Mouse (Mus musculus): ENCODE measurements around the gene Zfyve28. TPM values are rescaled to one million over a fixed set of nuclear protein-coding genes. Genes with fewer than 3 reads are reported as not detected.

Zfyve28 gene
- polyA plus RNA-seq, 1 experiment from 2014 or later = 0.29 TPM

- peaks cover 23% of the 10 kb centered on the region for H3K4me1 ChIP-seq (replicated peaks; ENCODE audit: control insufficient read depth, insufficient read depth)
- H3K27me3 ChIP-seq (ENCODE audit: control insufficient read depth, insufficient read depth, low read length) = no peaks in the 10 kb centered on the region
- no peak for DNase-seq (ENCODE audit: low spot score)
Observed at GRCm38 (mm10) chr5:34185051-34185580, 103.1 kb downstream of the Zfyve28 start.

DNA sequence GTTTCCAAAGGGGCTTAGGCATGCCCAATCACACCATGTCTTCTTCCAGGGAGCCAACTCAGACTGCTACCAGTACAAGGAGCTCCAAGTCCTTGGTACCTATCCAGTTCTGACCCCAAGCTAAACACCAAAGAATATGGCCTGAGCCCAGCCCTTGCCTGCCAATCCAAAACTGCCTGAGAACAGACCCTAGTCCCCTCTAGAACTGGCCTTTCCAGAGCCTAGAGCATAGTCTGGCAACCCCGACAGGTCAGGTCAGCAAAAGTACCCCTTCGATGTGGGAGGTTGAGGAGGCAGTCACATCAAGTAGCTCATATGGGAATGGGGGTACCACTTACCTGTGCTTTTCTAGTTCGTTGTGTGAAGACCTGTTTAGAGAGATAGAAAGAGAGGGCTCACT lies 104.3 kb downstream of the Zfyve28 start:
- Histone ChIP-seq H3K9me3 (ENCODE audit: control insufficient read depth, low read length) (no peaks in the 10 kb centered on the region), H3K4me3 (ENCODE audit: low read depth, low read length) (no peak overlapping the region), H3K27me3 (ENCODE audit: control insufficient read depth, insufficient read depth, low read length) (no peaks in the 10 kb centered on the region), H3K27ac (replicated peaks) (no peak overlapping the region), H3K36me3 (ENCODE audit: control insufficient read depth, insufficient read depth, low read length) (no peaks in the 10 kb centered on the region), H3K4me2 (replicated peaks; ENCODE audit: low read depth) (no peak overlapping the region), H3K9ac (ENCODE audit: low read length) (peak overlapping the region; percentile 13; the same call in 1 of the 2 replicates), H3K4me1 (replicated peaks; ENCODE audit: control insufficient read depth, insufficient read depth) (peaks cover 23% of the 10 kb centered on the region)
- ATAC-seq (ENCODE audit: low FRiP score, low TSS enrichment) = no peak
- 93% methylated on average over 3 of the region's 3 CpGs for WGBS
- DNase-seq (ENCODE audit: low spot score) = no peak
- no peak for TF ChIP-seq CTCF (IDR thresholded peaks at IDR 0.05; ENCODE audit: low read depth)
- no peak for TF ChIP-seq EP300 (optimal IDR thresholded peaks at IDR 0.05)

More at GRCm38 (mm10) chr5:34185051-34185580, 103.1 kb downstream of the Zfyve28 start:
- Histone ChIP-seq H3K9ac (ENCODE audit: low read length) (peak overlapping the region; percentile 23; the same call in 1 of the 2 replicates), H3K36me3 (ENCODE audit: control insufficient read depth, insufficient read depth, low read length) (no peaks in the 10 kb centered on the region), H3K9me3 (ENCODE audit: control insufficient read depth, low read length) (no peaks in the 10 kb centered on the region), H3K4me2 (replicated peaks; ENCODE audit: low read depth) (peak overlapping the region; percentile 79; the same call in 1 of the 2 replicates), H3K4me3 (ENCODE audit: low read depth, low read length) (no peak overlapping the region), H3K27ac (replicated peaks) (no peak overlapping the region)
- TF ChIP-seq EP300 (optimal IDR thresholded peaks at IDR 0.05) = no peak
- TF ChIP-seq CTCF (IDR thresholded peaks at IDR 0.05; ENCODE audit: low read depth) = no peak
- WGBS = 60% methylated on average over 1 of the region's 1 CpGs
- ATAC-seq (ENCODE audit: low FRiP score, low TSS enrichment) = no peak

GRCm38 (mm10) chr5:34183156-34183880 lies 104.9 kb downstream of the Zfyve28 start:
- no peak overlapping the region for H3K4me2 ChIP-seq (replicated peaks; ENCODE audit: low read depth)
- no peaks in the 10 kb centered on the region for H3K9me3 ChIP-seq (ENCODE audit: control insufficient read depth, low read length)
- no peaks in the 10 kb centered on the region for H3K36me3 ChIP-seq (ENCODE audit: control insufficient read depth, insufficient read depth, low read length)
- TF ChIP-seq EP300 (optimal IDR thresholded peaks at IDR 0.05) (no peak), CTCF (IDR thresholded peaks at IDR 0.05; ENCODE audit: low read depth) (no peak)
- no peak overlapping the region for H3K4me3 ChIP-seq (ENCODE audit: low read depth, low read length)
- peak; percentile 65 for DNase-seq (ENCODE audit: low spot score)
- peaks cover 21% of the 10 kb centered on the region for H3K4me1 ChIP-seq (replicated peaks; ENCODE audit: control insufficient read depth, insufficient read depth)
- H3K27ac ChIP-seq (replicated peaks) = peak overlapping the region; percentile 65
- ATAC-seq (ENCODE audit: low FRiP score, low TSS enrichment) = no peak
- H3K9ac ChIP-seq (ENCODE audit: low read length) = peak overlapping the region; percentile 13; the same call in 1 of the 2 replicates
- H3K27me3 ChIP-seq (ENCODE audit: control insufficient read depth, insufficient read depth, low read length) = no peaks in the 10 kb centered on the region
- WGBS = 53% methylated on average over 5 of the region's 5 CpGs

DNA sequence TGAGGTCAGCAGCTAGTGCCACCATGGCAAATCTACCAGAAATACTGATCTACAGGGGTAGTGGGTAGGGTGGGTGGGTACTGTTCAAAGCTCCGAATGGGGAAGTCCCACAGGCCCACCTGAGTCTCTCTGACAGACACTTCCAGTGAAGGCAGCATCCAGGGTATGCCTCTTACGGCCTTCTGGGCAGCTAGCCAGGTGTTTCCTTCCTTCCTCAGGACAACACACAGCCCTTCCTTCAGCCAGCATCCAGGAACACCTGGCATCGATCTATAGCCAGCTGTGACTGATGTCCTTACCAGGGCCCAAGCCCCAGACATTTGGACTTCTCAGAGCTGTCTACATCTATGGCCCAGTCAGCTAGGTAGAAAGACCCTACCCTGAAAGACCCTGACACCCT lies 105.8 kb downstream of the Zfyve28 start:
- Histone ChIP-seq H3K4me1 (replicated peaks; ENCODE audit: control insufficient read depth, insufficient read depth) (peaks cover 21% of the 10 kb centered on the region), H3K27ac (replicated peaks) (no peak overlapping the region), H3K9me3 (ENCODE audit: control insufficient read depth, low read length) (no peaks in the 10 kb centered on the region), H3K4me2 (replicated peaks; ENCODE audit: low read depth) (no peak overlapping the region), H3K36me3 (ENCODE audit: control insufficient read depth, insufficient read depth, low read length) (peaks cover 4% of the 10 kb centered on the region), H3K9ac (ENCODE audit: low read length) (no peak overlapping the region), H3K27me3 (ENCODE audit: control insufficient read depth, insufficient read depth, low read length) (no peaks in the 10 kb centered on the region), H3K4me3 (ENCODE audit: low read depth, low read length) (no peak overlapping the region)
- 62% methylated on average over 3 of the region's 3 CpGs for WGBS
- ATAC-seq (ENCODE audit: low FRiP score, low TSS enrichment) (no peak), DNase-seq (ENCODE audit: low spot score) (peak; percentile 15)
- TF ChIP-seq CTCF (IDR thresholded peaks at IDR 0.05; ENCODE audit: low read depth) = no peak
- TF ChIP-seq EP300 (optimal IDR thresholded peaks at IDR 0.05) = no peak

GRCm38 (mm10) chr5:34177821-34178220 lies 110.4 kb downstream of the Zfyve28 start:
- DNase-seq (ENCODE audit: low spot score) = no peak
- 94% methylated on average over 4 of the region's 4 CpGs for whole genome bisulfite sequencing
- Histone ChIP-seq H3K9ac (ENCODE audit: low read length) (no peak overlapping the region), H3K4me3 (ENCODE audit: low read depth, low read length) (no peak overlapping the region), H3K27ac (replicated peaks) (no peak overlapping the region), H3K9me3 (ENCODE audit: control insufficient read depth, low read length) (no peaks in the 10 kb centered on the region), H3K36me3 (ENCODE audit: control insufficient read depth, insufficient read depth, low read length) (peaks cover 30% of the 10 kb centered on the region), H3K4me2 (replicated peaks; ENCODE audit: low read depth) (no peak overlapping the region), H3K27me3 (ENCODE audit: control insufficient read depth, insufficient read depth, low read length) (no peaks in the 10 kb centered on the region), H3K4me1 (replicated peaks; ENCODE audit: control insufficient read depth, insufficient read depth) (peaks cover 3% of the 10 kb centered on the region)
- no peak for ATAC-seq (ENCODE audit: low FRiP score, low TSS enrichment)
- TF ChIP-seq EP300 (optimal IDR thresholded peaks at IDR 0.05) (no peak), CTCF (IDR thresholded peaks at IDR 0.05; ENCODE audit: low read depth) (no peak)

- H3K4me1 ChIP-seq (replicated peaks; ENCODE audit: control insufficient read depth, insufficient read depth) = no peaks in the 10 kb centered on the region
- H3K9ac ChIP-seq (ENCODE audit: low read length) = no peak overlapping the region
- no peak overlapping the region for H3K4me2 ChIP-seq (replicated peaks; ENCODE audit: low read depth)
- H3K27me3 ChIP-seq (ENCODE audit: control insufficient read depth, insufficient read depth, low read length) = no peaks in the 10 kb centered on the region
- H3K27ac ChIP-seq (replicated peaks) = no peak overlapping the region
- H3K9me3 ChIP-seq (ENCODE audit: control insufficient read depth, low read length) = no peaks in the 10 kb centered on the region
- H3K36me3 ChIP-seq (ENCODE audit: control insufficient read depth, insufficient read depth, low read length) = peaks cover 31% of the 10 kb centered on the region
- TF ChIP-seq EP300 (optimal IDR thresholded peaks at IDR 0.05) = no peak
- TF ChIP-seq CTCF (IDR thresholded peaks at IDR 0.05; ENCODE audit: low read depth) = no peak
- H3K4me3 ChIP-seq (ENCODE audit: low read depth, low read length) = no peak overlapping the region
- DNase-seq (ENCODE audit: low spot score) (peak; percentile 10), ATAC-seq (ENCODE audit: low FRiP score, low TSS enrichment) (no peak)
- 87% methylated on average over 2 of the region's 2 CpGs for WGBS
Observed at GRCm38 (mm10) chr5:34177091-34177490, 111.2 kb downstream of the Zfyve28 start.
